Mouse (Mus musculus) E14TG2a.4 (cell line): ENCODE results near the gene Myo18b.

Experiments
- CTCF ChIP-seq: conservative IDR thresholded peaks from 2 replicates; pipeline ENCODE4 v1.5.1; 2014; ENCODE audit warnings: low read length
- NANOG ChIP-seq: IDR thresholded peaks from 2 replicates; pipeline ENCODE4 v1.6.1; 2014; ENCODE audit warnings: borderline replicate concordance, low read length, mixed read lengths
- POU5F1 ChIP-seq: IDR thresholded peaks from 2 replicates; pipeline ENCODE4 v1.6.1; 2014; ENCODE audit warnings: low read length, borderline replicate concordance

- no peak for TF ChIP-seq CTCF
- TF ChIP-seq NANOG: no peak
- no peak for TF ChIP-seq POU5F1
Measured at GRCm38 (mm10) chr5:112945925-112946324, 49.8 kb upstream of the Myo18b start.
